Mouse (Mus musculus) hindlimb bud, embryonic 11.5 days (tissue): ENCODE results near the gene Zfp574.
A peak's percentile ranks its signal among the peaks of the same experiment; 100 is the strongest.
"Not testable (repeated sequence)": the region's sequence is repeated elsewhere in the genome, so short reads cannot be mapped to it uniquely, and the experiment has no call there.

Source experiments
- DNase-seq: peaks from one replicate; pipeline ENCODE4 v3.0.0-alpha.2; 2012; ENCODE audit warnings: low read depth, low spot score; ENCODE audit errors: extremely low spot score

Gene Zfp574

DNA sequence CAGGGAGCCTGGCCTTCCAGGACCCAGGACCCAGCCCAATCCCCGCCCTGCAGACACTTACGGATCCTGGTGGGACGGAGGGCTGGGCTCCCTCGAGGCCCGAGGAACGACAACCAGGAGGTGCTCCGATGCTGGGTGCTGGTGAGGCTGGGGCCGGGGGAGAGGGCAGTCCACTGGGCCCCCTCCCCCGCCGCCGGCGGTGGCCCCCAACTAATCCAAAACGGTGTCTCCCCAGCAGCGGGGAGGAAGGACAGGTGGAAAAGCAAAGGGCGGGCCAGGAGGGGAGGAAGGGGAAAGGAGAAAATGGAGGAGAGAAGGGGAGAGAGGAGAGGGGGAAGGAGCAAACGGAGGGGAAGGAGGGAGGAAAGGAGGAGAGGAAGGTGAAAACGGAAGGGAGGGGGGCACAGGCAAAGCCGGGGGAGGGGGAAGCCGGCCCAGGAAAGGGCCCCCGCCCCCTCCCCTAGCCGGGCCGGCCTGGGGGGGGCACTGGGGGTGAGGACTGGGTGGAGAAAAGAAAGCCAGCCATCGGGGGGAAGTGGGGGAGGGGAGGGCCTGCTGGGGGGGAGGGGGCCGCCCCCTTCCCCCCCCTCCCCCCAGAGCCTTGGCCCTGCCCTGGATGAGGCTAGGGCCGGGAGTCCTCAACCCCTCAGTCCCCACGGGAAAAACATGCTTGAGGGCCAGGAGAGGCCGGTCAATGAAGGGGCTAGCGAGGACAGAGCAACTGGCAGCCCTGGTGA is at the start of gene Zfp574, which contains the start of gene Grik5:
TSS of gene Zfp574 (plus strand) at position 589 of the 737 bp plus-strand sequence.
TSS of gene Grik5 (minus strand) at position 368 of the 737 bp plus-strand sequence.
- no peak for DNase-seq

DNA sequence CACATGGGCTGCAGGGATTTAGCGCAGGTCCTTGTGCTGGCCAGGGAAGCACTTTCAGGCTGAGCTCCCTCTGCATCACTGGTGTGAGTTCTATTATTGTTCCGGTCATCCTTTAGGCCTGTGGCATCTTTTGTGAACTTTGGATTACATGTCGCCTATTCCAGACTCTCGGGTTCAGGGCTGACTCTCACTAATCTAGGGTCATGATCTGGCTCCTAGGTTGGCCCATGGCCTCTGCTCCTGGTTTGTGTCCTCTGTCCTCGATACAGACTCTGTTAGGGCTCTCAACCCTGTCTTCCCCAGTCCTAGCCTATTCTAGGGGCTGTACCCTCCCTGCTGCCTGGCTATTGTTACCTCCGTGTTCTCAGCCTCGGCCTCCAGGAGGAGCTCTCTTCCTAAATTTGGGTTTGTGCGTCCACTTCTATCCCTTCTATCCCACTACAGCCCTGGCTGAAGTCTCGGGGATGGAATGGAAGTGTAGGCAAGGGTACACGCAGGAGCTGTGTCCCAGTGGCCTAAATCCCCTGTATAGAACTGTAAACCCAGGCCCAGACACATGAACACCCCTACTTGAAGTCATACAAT is 46.4 kb upstream of the Zfp574 start:
- DNase-seq = no peak

DNA sequence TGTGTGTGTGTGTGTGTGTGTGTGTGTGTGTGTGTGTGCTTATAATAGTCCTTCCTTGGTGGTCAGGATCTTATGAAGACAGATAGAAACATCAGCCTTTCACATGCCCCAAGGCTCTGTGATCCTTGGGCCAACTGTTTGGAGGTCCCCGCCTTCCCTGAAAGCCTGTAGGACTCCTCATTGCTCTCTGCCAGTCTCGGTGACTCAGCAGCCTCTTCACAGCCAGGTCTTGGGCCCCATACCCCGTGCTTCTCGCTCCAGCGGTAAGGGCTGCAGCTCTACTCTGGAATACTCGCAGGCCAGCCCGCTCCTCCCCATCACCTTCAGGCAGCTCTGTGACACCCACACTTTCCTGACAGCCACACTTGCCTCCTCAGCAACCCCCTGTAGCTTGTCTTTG is 45.9 kb upstream of the Zfp574 start:
- DNase-seq = no peak

DNA sequence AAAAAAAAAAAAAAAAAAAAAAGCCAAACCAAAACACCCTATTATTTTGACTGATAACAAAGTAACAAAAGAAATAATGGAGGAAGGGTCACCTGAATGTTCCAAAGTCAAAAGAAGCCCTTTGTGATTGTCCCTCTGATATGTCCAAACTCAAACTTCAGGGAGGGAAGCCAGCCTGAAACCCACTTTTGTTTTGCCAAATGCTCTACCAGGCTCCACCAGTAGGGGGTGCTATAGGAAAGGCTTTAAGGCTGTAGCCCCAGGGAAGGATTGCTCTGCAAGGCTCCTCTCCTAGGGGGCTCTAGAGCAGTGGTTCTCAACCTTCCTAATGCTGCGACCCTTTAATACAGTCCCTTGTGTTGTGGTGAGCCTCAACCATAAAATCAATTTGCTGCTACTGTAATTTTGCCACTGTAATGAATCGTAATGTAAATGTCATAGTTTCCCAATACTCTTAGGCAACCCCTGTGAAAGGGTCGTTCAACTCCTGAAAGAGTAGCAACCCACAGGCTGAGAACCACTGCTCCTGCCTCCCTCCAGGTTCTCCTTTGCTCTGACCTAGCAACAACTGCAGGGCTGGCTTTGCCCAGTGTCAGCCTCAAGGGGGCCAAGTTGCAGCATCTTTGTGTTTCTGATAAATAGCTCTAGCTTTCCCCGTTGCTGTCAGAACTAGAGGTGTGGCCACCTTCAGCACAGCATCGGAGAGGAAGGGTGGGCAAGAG is 42.2 kb upstream of the Zfp574 start:
- DNase-seq = peak; percentile 86

DNA sequence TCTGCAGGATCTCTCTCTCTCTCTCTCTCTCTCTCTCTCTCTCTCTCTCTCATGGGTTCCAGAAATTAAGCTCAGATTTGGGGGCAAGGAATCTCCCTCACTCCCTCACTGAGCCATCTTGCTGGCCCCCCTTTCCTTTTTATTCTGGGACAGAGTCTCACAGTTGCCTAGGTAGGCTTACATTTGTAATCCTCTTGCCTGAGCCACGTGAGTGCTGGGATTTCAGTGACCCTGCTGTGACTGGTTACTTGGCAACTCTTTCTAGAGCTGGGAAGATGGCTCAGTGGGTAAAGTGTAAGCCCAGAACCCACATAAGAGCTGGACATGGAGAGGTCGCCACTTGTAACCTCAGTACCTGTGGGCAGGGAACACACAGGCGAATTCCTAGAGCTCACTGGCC is 40.8 kb upstream of the Zfp574 start:
- DNase-seq = no peak

DNA sequence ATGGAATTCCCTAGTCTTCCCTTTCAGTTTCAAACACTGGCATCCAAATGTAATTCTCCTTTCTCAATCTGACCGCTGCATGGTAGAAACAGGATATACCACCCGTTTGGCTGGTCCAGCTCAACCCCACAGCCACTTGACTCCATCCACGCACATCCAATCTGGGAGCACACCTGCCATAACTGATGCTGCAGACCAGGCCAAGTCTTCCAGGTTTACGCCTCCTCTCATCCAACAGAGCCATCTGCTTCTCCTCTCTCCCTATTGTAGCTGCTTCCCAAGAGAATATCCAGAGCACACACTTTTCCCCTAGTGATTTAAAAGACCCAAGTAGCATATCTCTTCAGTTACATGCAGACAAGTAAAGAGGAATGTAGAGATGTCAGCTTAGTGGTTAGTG is 37.6 kb upstream of the Zfp574 start:
- DNase-seq = no peak

DNA sequence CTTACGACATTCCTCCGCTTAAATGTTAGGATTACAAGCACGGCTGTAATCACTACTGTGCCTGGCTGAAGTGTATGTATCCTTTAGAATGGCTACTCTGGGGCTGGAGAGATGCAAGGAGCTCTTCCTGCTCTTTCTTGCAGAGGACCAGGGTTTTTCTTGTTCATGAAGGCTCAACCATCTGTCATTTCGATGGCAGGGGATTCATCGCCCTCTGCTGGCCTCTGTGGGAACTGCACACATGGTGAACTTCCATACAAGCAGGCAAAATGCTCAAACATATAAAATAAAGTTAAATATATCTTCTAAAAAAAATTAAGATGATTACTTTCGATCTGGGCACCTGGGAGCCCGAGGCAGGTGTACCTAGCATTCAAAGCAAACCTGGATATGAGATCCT is 36.5 kb upstream of the Zfp574 start:
- DNase-seq = peak; percentile 20

DNA sequence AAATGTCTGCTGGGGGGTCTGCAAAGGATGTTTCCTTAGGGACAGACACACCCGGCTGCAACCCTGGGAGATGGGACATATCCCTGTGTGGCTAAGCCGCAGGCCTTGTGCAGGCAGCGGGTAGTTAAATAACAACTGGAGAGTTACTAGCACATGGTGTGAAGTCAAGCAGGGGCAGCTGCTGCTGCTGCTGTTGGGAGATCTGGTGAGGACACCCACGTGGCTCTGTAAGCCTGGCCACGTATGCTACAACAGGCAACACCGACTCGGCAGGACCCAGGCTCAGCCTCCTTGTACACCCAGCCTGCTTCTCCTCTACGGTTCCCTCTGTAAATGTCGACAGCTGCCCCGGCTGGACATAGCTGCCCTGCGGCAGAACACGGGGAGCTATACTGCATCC is 30.4 kb upstream of the Zfp574 start:
- no peak for DNase-seq

DNA sequence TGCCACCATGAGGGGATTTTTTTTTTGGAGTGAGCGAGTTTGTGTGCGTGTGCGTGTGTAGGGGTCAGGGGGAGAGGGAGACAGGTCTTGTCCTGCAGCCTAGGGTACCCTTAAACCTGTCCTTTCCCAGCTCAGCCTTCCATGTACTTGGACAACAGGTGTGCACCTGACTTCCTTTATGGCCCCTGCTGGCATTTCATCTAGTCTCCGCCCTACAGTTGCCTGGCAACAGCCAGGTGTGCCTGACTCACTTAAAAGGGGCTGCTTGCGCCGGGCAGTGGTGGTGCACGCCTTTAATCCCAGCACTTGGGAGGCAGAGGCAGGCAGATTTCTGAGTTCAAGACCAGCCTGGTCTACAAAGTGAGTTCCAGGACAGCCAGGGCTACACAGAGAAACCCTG is 27.8 kb upstream of the Zfp574 start:
- DNase-seq = not testable (repeated sequence)

DNA sequence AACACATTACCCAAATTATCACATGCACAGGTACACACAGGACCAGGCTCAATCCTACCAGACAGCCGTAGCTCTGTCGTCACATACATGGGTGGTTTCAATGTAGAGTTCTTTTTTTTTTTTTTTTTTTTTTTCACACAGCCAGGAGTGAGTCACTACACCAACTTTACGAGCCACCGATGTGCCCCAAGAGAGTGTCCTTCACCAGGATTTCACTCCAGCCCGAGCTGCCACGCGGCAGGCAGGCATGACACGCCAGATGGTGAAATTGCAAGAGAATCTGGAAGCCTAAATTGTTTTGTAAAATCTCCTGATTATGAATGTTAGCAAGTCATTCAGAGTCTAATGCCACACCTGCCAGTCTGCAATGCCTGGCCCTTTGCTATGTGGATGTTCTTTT is 25.0 kb upstream of the Zfp574 start:
- no peak for DNase-seq

DNA sequence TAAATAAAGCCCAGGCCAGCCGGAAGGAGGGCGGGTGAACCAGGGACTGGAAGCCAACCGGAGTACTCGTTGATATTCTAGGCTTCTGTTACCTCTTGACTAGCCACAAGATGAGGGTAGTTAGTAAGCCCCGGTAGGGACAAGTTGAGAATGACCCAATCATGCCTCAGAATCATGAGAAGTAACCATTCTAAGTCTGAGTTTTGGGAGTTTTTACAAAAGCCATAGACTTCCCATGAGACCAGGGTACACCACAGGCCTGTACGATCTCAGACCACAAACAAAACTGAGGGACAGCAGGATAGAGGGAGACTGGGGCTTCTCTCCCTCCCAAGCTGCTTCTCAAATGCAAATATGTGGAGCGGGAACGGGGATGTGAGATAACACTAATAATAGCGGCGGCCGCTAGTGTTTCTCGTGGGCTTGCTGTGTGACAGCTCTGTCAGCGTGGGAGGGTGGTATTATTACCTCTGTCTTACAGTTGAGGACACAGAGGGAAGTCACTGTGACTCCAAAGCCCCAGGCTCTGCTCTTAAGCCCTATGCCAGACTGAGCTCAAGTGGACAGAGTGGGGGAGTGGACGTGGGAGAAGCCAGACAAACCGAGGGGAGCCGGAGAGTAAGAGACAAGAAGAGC is 23.0 kb upstream of the Zfp574 start:
- no peak for DNase-seq

DNA sequence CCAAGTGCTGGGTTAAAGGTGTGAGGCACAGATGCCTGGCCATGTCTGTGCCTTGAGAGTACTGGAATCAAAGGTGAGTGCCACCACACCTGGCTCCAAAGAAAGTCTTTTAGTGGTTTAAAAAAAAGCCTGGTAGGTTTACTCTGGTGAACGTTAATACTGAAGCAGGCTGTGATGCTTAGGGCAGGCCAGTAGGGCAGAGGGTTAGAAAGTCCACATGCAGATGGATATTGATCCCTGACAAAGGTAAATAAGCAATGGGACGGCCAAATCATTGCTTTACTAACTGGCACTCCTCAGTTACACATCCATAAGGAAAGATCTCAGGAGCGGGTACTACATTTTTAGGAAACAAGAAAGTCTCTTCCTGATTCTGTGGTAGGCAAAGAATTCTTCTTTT is 19.8 kb upstream of the Zfp574 start:
- no peak for DNase-seq

DNA sequence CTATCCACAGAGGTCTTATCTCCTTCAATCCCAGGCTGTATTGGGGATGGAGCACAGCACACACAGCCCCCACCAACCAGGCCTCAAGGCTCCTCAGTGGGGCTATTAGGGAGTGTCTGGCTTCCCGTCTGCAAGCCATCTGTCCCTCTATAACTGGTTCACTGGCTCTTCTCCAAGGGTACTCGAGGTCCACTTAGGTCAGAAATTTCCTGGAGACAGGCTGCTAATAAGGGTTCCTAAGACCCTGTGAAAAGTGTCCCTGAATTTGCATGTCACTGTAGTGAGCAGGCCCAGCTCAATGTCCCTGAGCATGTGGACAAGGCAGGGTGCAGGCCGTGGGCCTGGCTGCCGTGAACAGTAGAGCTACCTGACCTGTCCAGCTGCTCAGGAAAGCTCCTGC is 15.4 kb upstream of the Zfp574 start:
- no peak for DNase-seq

DNA sequence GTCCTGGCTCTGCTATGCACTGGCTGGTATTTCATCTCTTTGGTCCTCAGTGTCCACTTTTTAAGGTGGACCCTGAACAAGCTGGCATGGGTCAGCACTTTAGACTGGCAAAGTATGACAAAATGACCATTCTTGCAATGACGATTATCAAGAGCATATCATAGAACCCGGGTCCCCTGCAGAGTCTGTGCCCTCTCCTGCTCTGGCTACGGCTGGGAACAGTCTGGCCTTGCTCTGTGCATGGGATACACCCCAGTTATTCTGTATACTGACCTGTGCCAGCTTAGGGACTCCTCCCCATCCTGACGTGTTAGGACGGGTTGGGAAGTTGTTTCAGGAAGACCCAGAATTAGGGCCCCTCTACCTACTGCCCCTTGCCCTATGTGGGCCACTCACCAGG is 14.5 kb upstream of the Zfp574 start:
- no peak for DNase-seq

DNA sequence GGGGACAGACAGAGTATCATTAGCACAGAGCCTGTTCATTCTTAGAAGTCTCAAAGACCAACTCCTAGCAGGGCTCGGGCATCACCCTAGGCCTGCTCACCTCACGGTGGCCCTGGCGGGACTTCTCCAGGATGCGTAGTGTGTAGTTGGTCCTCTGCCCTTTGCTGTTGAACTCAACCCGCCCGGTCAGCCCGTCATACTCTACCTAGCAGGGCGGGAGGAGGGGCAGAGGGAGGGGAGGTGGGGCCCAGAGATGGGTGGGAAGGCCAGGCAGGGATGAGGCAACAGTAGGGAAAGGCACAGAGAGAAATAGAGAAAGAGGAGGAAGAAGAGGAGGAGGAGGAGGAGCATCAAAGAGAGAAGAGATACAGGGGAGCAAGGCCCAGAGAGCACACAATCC is 14.0 kb upstream of the Zfp574 start:
- no peak for DNase-seq

DNA sequence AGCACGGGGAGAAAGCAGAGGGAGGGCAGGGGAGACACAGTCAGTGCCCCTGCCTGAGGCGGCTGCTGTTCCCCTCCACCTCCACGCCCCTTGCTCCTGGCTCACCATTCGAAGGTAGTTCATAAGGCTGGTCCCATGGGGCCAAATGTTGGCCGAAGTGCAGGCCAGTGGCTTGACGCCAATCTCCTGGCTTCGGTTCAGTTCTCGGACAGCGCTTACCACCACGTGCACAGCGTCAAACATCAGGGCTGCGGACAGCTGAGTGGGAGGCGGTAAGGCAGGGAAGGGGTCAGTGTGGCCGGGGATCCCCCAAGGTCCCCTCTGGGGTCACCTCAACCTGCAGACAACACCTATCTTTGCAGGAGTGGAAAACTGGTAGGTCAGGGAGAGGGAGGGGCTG is 13.5 kb upstream of the Zfp574 start:
- no peak for DNase-seq

DNA sequence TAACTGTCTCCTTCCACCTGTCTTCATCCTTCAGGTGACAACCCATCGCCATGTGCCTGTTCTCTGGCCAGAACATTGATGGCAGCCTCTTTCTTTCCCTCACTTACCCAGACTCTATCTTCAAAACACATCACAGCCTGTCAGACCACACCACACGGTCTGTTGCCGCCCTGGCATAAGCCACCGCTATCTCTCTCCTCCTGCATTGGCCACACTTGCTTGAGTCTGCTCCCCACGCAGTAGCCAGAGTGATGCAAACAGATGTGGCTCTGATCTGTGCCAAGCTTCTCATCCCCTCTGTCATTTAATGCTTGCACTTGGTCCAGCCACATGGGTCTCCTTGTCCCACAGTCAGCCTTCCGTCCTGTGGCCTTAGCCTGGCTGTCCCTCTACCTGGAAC is 9.0 kb upstream of the Zfp574 start:
- DNase-seq = no peak

DNA sequence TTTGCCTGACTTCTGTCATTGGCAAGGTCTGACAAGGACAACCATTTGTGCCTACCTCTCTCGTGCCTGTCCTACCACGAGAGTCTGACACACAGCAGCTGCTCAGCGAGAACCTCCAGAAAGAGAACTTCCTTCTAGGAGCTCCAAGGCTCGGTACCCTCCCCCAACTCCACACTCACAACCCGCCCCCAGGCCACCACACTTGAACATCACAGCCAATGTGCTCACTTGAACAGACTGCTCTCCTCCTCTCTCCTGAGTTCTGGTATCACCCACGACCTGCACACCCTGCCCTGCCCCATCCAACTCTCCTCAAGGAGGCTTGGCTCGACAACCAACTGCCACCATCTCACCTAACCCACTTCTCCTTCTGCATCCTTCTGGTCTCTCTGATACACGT is 8.5 kb upstream of the Zfp574 start:
- no peak for DNase-seq

DNA sequence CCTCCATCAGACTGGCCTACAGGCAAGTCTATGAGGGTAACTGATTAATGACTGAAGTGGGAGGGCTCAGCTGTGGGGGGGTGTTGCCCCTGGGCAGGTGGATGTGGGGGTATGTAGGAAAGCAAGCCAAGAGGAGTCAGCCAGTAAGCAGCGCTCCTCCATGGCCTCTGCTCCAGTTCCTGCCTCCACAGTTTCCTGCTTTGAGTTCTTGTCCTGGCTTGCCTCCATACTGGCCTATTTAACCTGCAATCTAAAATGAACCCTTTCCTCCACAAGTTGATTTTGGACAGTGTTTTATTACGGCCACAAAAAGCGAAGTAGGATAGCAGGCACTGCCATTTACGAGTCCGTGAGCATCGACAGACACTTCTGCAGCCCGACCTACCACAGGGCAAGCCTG is 5.0 kb upstream of the Zfp574 start:
- no peak for DNase-seq

DNA sequence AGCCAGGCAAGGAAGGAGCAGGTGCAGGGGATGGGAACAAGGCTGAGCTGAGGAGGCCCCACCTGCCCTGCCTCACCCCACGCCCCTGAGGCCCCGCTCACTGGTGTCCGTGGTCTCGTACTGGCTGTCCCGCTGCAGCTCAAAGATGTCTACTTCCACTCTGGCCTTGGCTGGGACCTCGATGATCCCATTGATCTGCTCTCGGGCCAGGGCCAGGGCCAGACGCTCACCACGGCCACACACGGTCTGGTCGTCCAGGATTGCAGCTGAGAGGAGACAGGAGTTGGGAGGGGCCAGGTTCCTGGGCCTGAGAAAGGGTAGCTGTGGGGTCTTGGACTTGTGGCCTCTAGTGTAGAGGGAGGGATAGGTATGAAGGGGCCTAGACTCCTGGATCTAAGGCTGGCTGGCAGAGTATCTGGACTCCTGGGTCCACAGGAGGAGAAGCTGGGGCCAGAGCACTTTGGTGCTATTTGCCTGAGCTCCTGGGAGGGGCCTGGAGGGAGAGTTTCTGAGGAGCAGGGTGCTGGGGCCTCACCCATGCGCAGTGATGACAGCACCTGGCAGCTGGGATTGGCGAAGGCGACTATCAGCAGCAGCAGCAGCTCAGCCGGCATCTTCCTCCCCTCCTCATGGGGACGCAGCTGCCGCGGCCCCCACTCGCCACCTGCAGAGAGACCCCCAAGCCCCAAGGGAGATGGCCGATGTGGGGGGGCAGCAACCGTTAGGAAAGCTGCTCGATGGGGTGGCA is 4.3 kb upstream of the Zfp574 start:
- DNase-seq = no peak

DNA sequence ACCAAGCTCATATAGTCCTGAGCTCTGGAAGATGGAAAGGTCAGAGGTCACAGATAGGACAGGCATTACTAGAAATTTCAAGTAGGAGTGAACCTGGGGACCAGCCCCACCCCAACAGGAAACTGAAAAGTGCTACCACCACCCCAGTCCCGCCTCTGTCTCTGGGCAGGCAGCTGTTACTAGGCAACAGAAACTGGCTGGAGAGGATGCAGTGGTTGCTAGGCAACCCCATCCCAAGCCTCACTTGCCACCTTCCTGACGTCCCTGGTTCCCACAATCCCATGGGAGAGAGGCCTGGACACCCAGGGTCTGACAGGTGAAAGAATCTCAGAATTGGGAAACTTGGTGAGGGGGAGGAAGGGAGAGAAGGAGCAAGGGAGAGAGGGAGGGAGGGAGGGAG is 3.6 kb upstream of the Zfp574 start:
- DNase-seq = no peak
